8 mouse cellular contexts compared by ENCODE assay signal in genomic region chr14:31640890-31641505, GRCm38 (mm10). TPM values are rescaled to one million over a fixed set of nuclear protein-coding genes. Genes with fewer than 3 reads are reported as not detected.
DNase-seq lines count a peak whose midpoint lies in the region; ATAC-seq and TF ChIP-seq lines count a peak whose summit lies in the region.

TSS of gene Btd (plus strand) at chr14:31641028.
TSS of gene Hacl1 (minus strand) at chr14:31641286.

- peaks cover 7% of the 10 kb centered on the region; the same call in 1 of the 2 replicates for H3K79me2 ChIP-seq in liver, adult 2 months (ENCODE audit: control insufficient read depth, insufficient read depth, low read length)
- peaks cover 10% of the 10 kb centered on the region for H3K79me2 ChIP-seq in myocyte (ENCODE audit: control insufficient read depth, insufficient read depth)

- no peaks in the 10 kb centered on the region for H3K9me3 ChIP-seq in kidney, embryonic 14.5 days (ENCODE audit: control insufficient read depth, low read length)

- no peak for TF ChIP-seq CTCF in bone marrow macrophage, adult 2 months (IDR thresholded peaks at IDR 0.05; ENCODE audit: low read depth, low read length)
- no peak for TF ChIP-seq CTCF in embryonic fibroblast, embryonic 13.5 days (IDR thresholded peaks at IDR 0.05; ENCODE audit: borderline replicate concordance, insufficient read depth, low read length)
- TF ChIP-seq CTCF in liver, adult 2 months (IDR thresholded peaks at IDR 0.05; ENCODE audit: low read depth, low read length) = no peak

- H3K4me2 ChIP-seq in kidney, embryonic 14.5 days (replicated peaks; ENCODE audit: low read depth, low read length) = peak within 1 kb of the TSS; percentile 75
- H3K4me2 ChIP-seq in myocyte (ENCODE audit: low read depth) = peak within 1 kb of the TSS; percentile 98

- peak; percentile 98 for ATAC-seq in kidney, embryonic 14.5 days (ENCODE audit: low FRiP score, low TSS enrichment)

- no peak for TF ChIP-seq POLR2A in bone marrow macrophage, adult 2 months (IDR thresholded peaks at IDR 0.05; ENCODE audit: borderline replicate concordance, low read depth, low read length)
- TF ChIP-seq POLR2A in embryonic fibroblast, embryonic 13.5 days (IDR thresholded peaks at IDR 0.05; ENCODE audit: low read depth, low read length) = peak; percentile 68
- peak; percentile 87; the same call in 1 of the 2 replicates for TF ChIP-seq POLR2A in liver, adult 2 months (IDR thresholded peaks at IDR 0.05; ENCODE audit: extremely low read depth, insufficient read depth, low read length)
- peak; percentile 46 for TF ChIP-seq POLR2A in myocyte (IDR thresholded peaks at IDR 0.05; ENCODE audit: insufficient read length, low read depth)

- H3K36me3 ChIP-seq in kidney, embryonic 14.5 days (ENCODE audit: control insufficient read depth, insufficient read depth, low read length) = no peaks in the 10 kb centered on the region
- peaks cover 12% of the 10 kb centered on the region for H3K36me3 ChIP-seq in liver, adult 2 months (ENCODE audit: control insufficient read depth, insufficient read depth, low read length)
- H3K36me3 ChIP-seq in myocyte (ENCODE audit: control insufficient read depth, insufficient read depth) = no peaks in the 10 kb centered on the region
- no peaks in the 10 kb centered on the region for H3K36me3 ChIP-seq in splenic B cell, adult 2 months (ENCODE audit: control insufficient read depth, insufficient read depth, low read length, poor library complexity, severe bottlenecking)

- H3K4me3 ChIP-seq in bone marrow macrophage, adult 2 months (ENCODE audit: insufficient read depth, low read length) = peak within 1 kb of the TSS; percentile 83
- H3K4me3 ChIP-seq in embryonic fibroblast, embryonic 13.5 days (ENCODE audit: insufficient read depth, low read length) = peak within 1 kb of the TSS; percentile 74
- H3K4me3 ChIP-seq in kidney, embryonic 14.5 days (ENCODE audit: low read length) = peak within 1 kb of the TSS; percentile 51
- peak within 1 kb of the TSS; percentile 85 for H3K4me3 ChIP-seq in liver, adult 2 months (ENCODE audit: insufficient read depth, low read depth, low read length)
- peak within 1 kb of the TSS; percentile 57 for H3K4me3 ChIP-seq in myocyte

- H3ac ChIP-seq in myocyte (ENCODE audit: control insufficient read depth, insufficient read length) = peak within 1 kb of the TSS; percentile 8

- WGBS in kidney, embryonic 14.5 days = under 1% methylated on average over 30 of the region's 30 CpGs
- under 1% methylated on average over 30 of the region's 30 CpGs for WGBS in liver, adult 2 months

- H3K9ac ChIP-seq in kidney, embryonic 14.5 days (ENCODE audit: low read depth, low read length) = peak within 1 kb of the TSS; percentile 67
- H3K9ac ChIP-seq in liver, adult 2 months (ENCODE audit: low read depth, low read length) = peak within 1 kb of the TSS; percentile 89

- H3K4me1 ChIP-seq in bone marrow macrophage, adult 2 months (ENCODE audit: control insufficient read depth, insufficient read depth, low read length) = peaks cover 6% of the 10 kb centered on the region
- H3K4me1 ChIP-seq in embryonic fibroblast, embryonic 13.5 days (ENCODE audit: control insufficient read depth, insufficient read depth, low read length) = no peaks in the 10 kb centered on the region
- 0 out of 2 replicates have a peak, but pooled peaks cover 5% of the 10 kb centered on the region for H3K4me1 ChIP-seq in kidney, embryonic 14.5 days (ENCODE audit: control insufficient read depth, insufficient read depth, low read length)
- peaks cover 27% of the 10 kb centered on the region for H3K4me1 ChIP-seq in liver, adult 2 months (ENCODE audit: control insufficient read depth, insufficient read depth, low read length)

- H3K27me3 ChIP-seq in kidney, embryonic 14.5 days (ENCODE audit: control insufficient read depth, insufficient read depth, low read length) = no peaks in the 10 kb centered on the region
- H3K27me3 ChIP-seq in liver, adult 2 months (ENCODE audit: control insufficient read depth, insufficient read depth, low read length) = no peaks in the 10 kb centered on the region
- no peaks in the 10 kb centered on the region for H3K27me3 ChIP-seq in myocyte (ENCODE audit: control insufficient read depth, insufficient read depth, insufficient read length)
- H3K27me3 ChIP-seq in splenic B cell, adult 2 months (ENCODE audit: control insufficient read depth, insufficient read depth, low read length, poor library complexity, severe bottlenecking) = no peaks in the 10 kb centered on the region

- DNase-seq in B cell, adult 2 months = peak; percentile 88 to 91
- peak; percentile 93 to 96 for DNase-seq in heart, adult 9 months (ENCODE audit: low spot score in 2 of 2)
- DNase-seq in liver, adult 2 months (ENCODE audit: extremely low read depth, low read depth, low spot score) = peak; percentile 96
- peak; percentile 95 for DNase-seq in splenic B cell, adult 2 months (ENCODE audit: low read depth, low spot score)

- peak within 1 kb of the TSS; percentile 81 for H3K27ac ChIP-seq in bone marrow macrophage, adult 2 months (ENCODE audit: insufficient read depth, low read depth, low read length)
- H3K27ac ChIP-seq in embryonic fibroblast, embryonic 13.5 days (ENCODE audit: insufficient read depth, low read length) = peak within 1 kb of the TSS; percentile 75
- peak within 1 kb of the TSS; percentile 69 for H3K27ac ChIP-seq in kidney, embryonic 14.5 days (ENCODE audit: low read depth, low read length)
- peak within 1 kb of the TSS; percentile 92 for H3K27ac ChIP-seq in liver, adult 2 months (replicated peaks; ENCODE audit: insufficient read depth, low read depth, low read length)

TF ChIP-seq in myocyte, 11 proteins besides CTCF, POLR2A, EP300 and RAD21:
- TF ChIP-seq MAX (IDR thresholded peaks at IDR 0.05; ENCODE audit: low read depth) = no peak
- no peak for TF ChIP-seq REST (IDR thresholded peaks at IDR 0.05; ENCODE audit: insufficient read depth, insufficient read length)
- TF ChIP-seq MYOD1 (IDR thresholded peaks at IDR 0.05; ENCODE audit: control insufficient read depth in 1 of 3, insufficient read length in 2 of 3, low read depth in 2 of 3) = no peak
- peak; percentile 74 for TF ChIP-seq POLR2AphosphoS2 (IDR thresholded peaks at IDR 0.05; ENCODE audit: insufficient read length, low read depth)
- no peak for TF ChIP-seq USF1 (IDR thresholded peaks at IDR 0.05; ENCODE audit: low read depth)
- no peak for TF ChIP-seq MYOG (IDR thresholded peaks at IDR 0.05; ENCODE audit: control insufficient read depth in 1 of 3, insufficient read depth in 1 of 3, insufficient read length in 2 of 3, low read depth in 2 of 3)
- no peak for TF ChIP-seq SRF (IDR thresholded peaks at IDR 0.05; ENCODE audit: control insufficient read depth, insufficient read length, low read depth)
- peak; percentile 72 for TF ChIP-seq E2F4 (IDR thresholded peaks at IDR 0.05; ENCODE audit: insufficient read depth)
- no peak for TF ChIP-seq CEBPB (IDR thresholded peaks at IDR 0.05; ENCODE audit: insufficient read depth, poor library complexity, severe bottlenecking)
- no peak for TF ChIP-seq TCF3 (IDR thresholded peaks at IDR 0.05; ENCODE audit: insufficient read length, low read depth)
- TF ChIP-seq TCF12 (IDR thresholded peaks at IDR 0.05; ENCODE audit: insufficient read depth, poor library complexity, severe bottlenecking) = no peak
TF ChIP-seq in myocyte: peak in this region for 2.

RNA-seq across cellular contexts. Expression of gene Btd, which starts in this region (rescaled TPM):
- 11.9 and 14.2 TPM in 2 replicates for polyA plus RNA-seq in bone marrow macrophage, adult 2 months (2012; ENCODE audit: insufficient read depth, insufficient read length, missing spikeins)
- polyA plus RNA-seq in embryonic fibroblast, embryonic 13.5 days (2011; ENCODE audit: insufficient read length, low read depth, missing spikeins) = 13.6 and 15.8 TPM in 2 replicates
- 27.9 and 30.9 TPM in 2 replicates for polyA plus RNA-seq in kidney, embryonic 14.5 days (2014; fragmentation: Nextera tagmentation; extraction: Ambion mirVana)
- 42.3 and 60.7 TPM in 2 replicates for total RNA-seq in liver, adult 2 months (2014; rRNA removed)
- polyA plus RNA-seq in liver, adult 2 months (2012; rRNA removed) = 91.4 and 103 TPM in 2 replicates
- polyA plus RNA-seq in myocyte (2012; fragmentation: generic; extraction: Trizol) = 14.7 TPM

RNA-seq across cellular contexts. Expression of gene Hacl1, which starts in this region (rescaled TPM):
- polyA plus RNA-seq in bone marrow macrophage, adult 2 months (2012; ENCODE audit: insufficient read depth, insufficient read length, missing spikeins) = 14.3 and 24.7 TPM in 2 replicates
- polyA plus RNA-seq in embryonic fibroblast, embryonic 13.5 days (2011; ENCODE audit: insufficient read length, low read depth, missing spikeins) = 11.0 and 11.5 TPM in 2 replicates
- 11.5 and 20.6 TPM in 2 replicates for polyA plus RNA-seq in kidney, embryonic 14.5 days (2014; fragmentation: Nextera tagmentation; extraction: Ambion mirVana)
- total RNA-seq in liver, adult 2 months (2014; rRNA removed) = 569 and 647 TPM in 2 replicates
- 592 and 631 TPM in 2 replicates for polyA plus RNA-seq in liver, adult 2 months (2012; rRNA removed)
- polyA plus RNA-seq in myocyte (2012; fragmentation: generic; extraction: Trizol) = 6.0 TPM

Comparison
In these comparisons a context has a peak if more than half of its experiments do, and no peak if none do; other contexts are left out.
1. Peak in every context shown above with its lines: DNase-seq, ATAC-seq, H3K4me3 ChIP-seq and H3K27ac ChIP-seq.
2. RNA of gene Hacl1 (polyA plus RNA-seq): 592 to 631 TPM in liver, adult 2 months; 11.5 to 20.6 TPM in kidney, embryonic 14.5 days, 14.3 to 24.7 TPM in bone marrow macrophage, adult 2 months, 11.0 to 11.5 TPM in embryonic fibroblast, embryonic 13.5 days and 6.0 TPM in myocyte (single experiment); every median in the first group is over 10 times any median in the second.